Mouse (Mus musculus): ENCODE data around the gene Gm11937.

DNA sequence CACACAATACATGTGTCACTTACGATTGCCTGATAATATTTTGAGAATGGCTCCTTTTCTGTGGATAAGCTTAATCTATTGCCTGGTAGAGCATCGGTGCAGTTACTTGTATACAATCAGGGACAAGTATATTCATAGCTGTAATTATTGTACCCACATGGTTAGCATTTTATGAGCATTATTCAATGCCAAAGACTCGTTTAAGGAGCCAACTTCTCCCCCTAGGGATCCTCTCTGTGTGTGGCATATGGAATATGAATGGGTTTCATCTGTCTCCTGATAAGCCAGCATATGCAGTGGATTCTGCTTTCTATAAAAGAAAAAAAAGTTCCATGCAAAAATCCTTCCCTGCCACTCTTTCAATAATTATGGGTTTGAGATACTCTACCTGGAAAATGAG lies 34.4 kb upstream of the Gm11937 start:
- no peak for TF ChIP-seq CTCF (IDR thresholded peaks at IDR 0.05)
- no peak for TF ChIP-seq EP300 (IDR thresholded peaks at IDR 0.05)
